Mouse (Mus musculus) myocyte (in vitro differentiated cells): Measurements from ENCODE around the gene Ssbp3. TPM values are rescaled to one million over a fixed set of nuclear protein-coding genes. Genes with fewer than 3 reads are reported as not detected.

Source experiments
- H3K27me3 ChIP-seq: one replicate; pipeline ENCODE4 v1.6.1; 2011; ENCODE audit not compliant: control insufficient read depth, insufficient read depth, insufficient read length
- H3K36me3 ChIP-seq: one replicate; pipeline ENCODE4 v1.6.1; 2011; ENCODE audit not compliant: control insufficient read depth, insufficient read depth
- H3K4me2 ChIP-seq: one replicate; pipeline ENCODE4 v1.6.1; 2011; ENCODE audit warnings: low read depth, control low read depth
- H3K4me3 ChIP-seq: one replicate; pipeline ENCODE4 v1.5.1; 2011; ENCODE audit warnings: mild to moderate bottlenecking, control low read depth, moderate library complexity
- H3K79me2 ChIP-seq: one replicate; pipeline ENCODE4 v1.6.1; 2011; ENCODE audit not compliant: control insufficient read depth, insufficient read depth
- H3ac ChIP-seq: one replicate; pipeline ENCODE4 v1.6.1; 2011; ENCODE audit not compliant: control insufficient read depth, insufficient read length
- CEBPB ChIP-seq: IDR thresholded peaks from 2 replicates; pipeline ENCODE4 v1.6.1; 2011; ENCODE audit warnings: mild to moderate bottlenecking, moderate library complexity; ENCODE audit not compliant: poor library complexity, insufficient read depth, severe bottlenecking
- E2F4 ChIP-seq: IDR thresholded peaks from one replicate; pipeline ENCODE4 v1.6.1; 2011; ENCODE audit warnings: mild to moderate bottlenecking, control low read depth, moderate library complexity; ENCODE audit not compliant: insufficient read depth
- MAX ChIP-seq: IDR thresholded peaks from one replicate; pipeline ENCODE4 v1.6.1; 2011; ENCODE audit warnings: low read depth, mild to moderate bottlenecking, control low read depth
- MYOD1 ChIP-seq, 3 experiments: IDR thresholded peaks; one replicate each; pipeline ENCODE4 v1.6.1; 2011; ENCODE audit warnings: control low read depth in 2 of 3, low read depth in 2 of 3, mild to moderate bottlenecking in 2 of 3, moderate library complexity in 1 of 3; ENCODE audit not compliant: insufficient read length in 2 of 3, control insufficient read depth in 1 of 3
- MYOG ChIP-seq, 3 experiments: IDR thresholded peaks; one replicate each; pipeline ENCODE4 v1.6.1; 2011; ENCODE audit warnings: control low read depth in 2 of 3, low read depth in 2 of 3, mild to moderate bottlenecking in 2 of 3; ENCODE audit not compliant: insufficient read length in 2 of 3, control insufficient read depth in 1 of 3, insufficient read depth in 1 of 3
- POLR2A ChIP-seq: IDR thresholded peaks from one replicate; pipeline ENCODE4 v1.6.1; 2011; ENCODE audit warnings: low read depth, mild to moderate bottlenecking, control low read depth, moderate library complexity; ENCODE audit not compliant: insufficient read length
- POLR2AphosphoS2 ChIP-seq: IDR thresholded peaks from one replicate; pipeline ENCODE4 v1.6.1; 2011; ENCODE audit warnings: low read depth, control low read depth; ENCODE audit not compliant: insufficient read length
- REST ChIP-seq: IDR thresholded peaks from one replicate; pipeline ENCODE4 v1.6.1; 2011; ENCODE audit warnings: mild to moderate bottlenecking, control low read depth, moderate library complexity; ENCODE audit not compliant: insufficient read depth, insufficient read length
- SRF ChIP-seq: IDR thresholded peaks from one replicate; pipeline ENCODE4 v1.6.1; 2011; ENCODE audit warnings: low read depth; ENCODE audit not compliant: control insufficient read depth, insufficient read length
- TCF12 ChIP-seq: IDR thresholded peaks from one replicate; pipeline ENCODE4 v1.6.1; 2011; ENCODE audit warnings: mild to moderate bottlenecking, control low read depth; ENCODE audit not compliant: poor library complexity, insufficient read depth, severe bottlenecking
- TCF3 ChIP-seq: IDR thresholded peaks from one replicate; pipeline ENCODE4 v1.6.1; 2011; ENCODE audit warnings: low read depth, control low read depth; ENCODE audit not compliant: insufficient read length
- USF1 ChIP-seq: IDR thresholded peaks from one replicate; pipeline ENCODE4 v1.6.1; 2011; ENCODE audit warnings: low read depth, mild to moderate bottlenecking, control low read depth, moderate library complexity
- polyA plus RNA-seq: library from polyadenylated mRNA; unstranded; fragments of >200 nt; fragmentation: generic; extraction: Trizol; gene quantifications from one replicate; pipeline ENCODE4 v1.2.1, GENCODE M21; 2012; ENCODE audit warnings: missing spikeins

Ssbp3 gene
- polyA plus RNA-seq, 1 experiment, result 59.4 TPM

GRCm38 (mm10) chr4:106922919-106923318 is 12.4 kb downstream of the Ssbp3 start:
- Histone ChIP-seq H3K79me2 (peaks cover 43% of the 10 kb centered on the region), H3ac (no peak overlapping the region), H3K36me3 (peaks cover 27% of the 10 kb centered on the region), H3K27me3 (no peaks in the 10 kb centered on the region), H3K4me2 (no peak overlapping the region), H3K4me3 (no peak overlapping the region)
- TF ChIP-seq TCF12 (no peak), MYOG (IDR thresholded peaks at IDR 0.05; ENCODE audit: control insufficient read depth in 1 of 3, insufficient read depth in 1 of 3, insufficient read length in 2 of 3, low read depth in 2 of 3) (no peak), CEBPB (no peak), SRF (no peak), POLR2A (no peak), MYOD1 (IDR thresholded peaks at IDR 0.05; ENCODE audit: control insufficient read depth in 1 of 3, insufficient read length in 2 of 3, low read depth in 2 of 3) (no peak), MAX (no peak), REST (no peak), E2F4 (no peak), POLR2AphosphoS2 (no peak), USF1 (no peak), TCF3 (no peak)

GRCm38 (mm10) chr4:106924175-106924574 is 13.7 kb downstream of the Ssbp3 start:
- Histone ChIP-seq H3K4me3 (no peak overlapping the region), H3K36me3 (peaks cover 25% of the 10 kb centered on the region)

GRCm38 (mm10) chr4:106924888-106925287 is 14.4 kb downstream of the Ssbp3 start:
- Histone ChIP-seq H3K79me2 (peaks cover 51% of the 10 kb centered on the region), H3K27me3 (no peaks in the 10 kb centered on the region), H3K4me3 (no peak overlapping the region), H3ac (no peak overlapping the region), H3K36me3 (peaks cover 25% of the 10 kb centered on the region), H3K4me2 (no peak overlapping the region)
- TF ChIP-seq USF1, result no peak
- no peak for TF ChIP-seq CEBPB
- no peak for TF ChIP-seq MYOG (IDR thresholded peaks at IDR 0.05; ENCODE audit: control insufficient read depth in 1 of 3, insufficient read depth in 1 of 3, insufficient read length in 2 of 3, low read depth in 2 of 3)
- no peak for TF ChIP-seq POLR2AphosphoS2
- TF ChIP-seq TCF12, result no peak
- no peak for TF ChIP-seq MYOD1 (IDR thresholded peaks at IDR 0.05; ENCODE audit: control insufficient read depth in 1 of 3, insufficient read length in 2 of 3, low read depth in 2 of 3)
- no peak for TF ChIP-seq E2F4
- TF ChIP-seq TCF3, result no peak

More at GRCm38 (mm10) chr4:106924175-106924574, 13.7 kb downstream of the Ssbp3 start:
- Histone ChIP-seq H3ac (no peak overlapping the region), H3K79me2 (peaks cover 50% of the 10 kb centered on the region), H3K4me2 (no peak overlapping the region), H3K27me3 (no peaks in the 10 kb centered on the region)
- TF ChIP-seq TCF3 (no peak), POLR2AphosphoS2 (no peak), POLR2A (no peak), E2F4 (no peak), TCF12 (no peak), REST (no peak), MAX (no peak)

GRCm38 (mm10) chr4:106926401-106926800 is 15.9 kb downstream of the Ssbp3 start:
- H3ac ChIP-seq, result no peak overlapping the region
- H3K36me3 ChIP-seq, result peaks cover 13% of the 10 kb centered on the region
- H3K79me2 ChIP-seq, result peaks cover 58% of the 10 kb centered on the region
- no peak overlapping the region for H3K4me2 ChIP-seq
- TF ChIP-seq E2F4 (no peak), MYOD1 (IDR thresholded peaks at IDR 0.05; ENCODE audit: control insufficient read depth in 1 of 3, insufficient read length in 2 of 3, low read depth in 2 of 3) (peak in 2 of 3 experiments; percentile 5 to 62), SRF (no peak), REST (no peak), MAX (no peak), MYOG (IDR thresholded peaks at IDR 0.05; ENCODE audit: control insufficient read depth in 1 of 3, insufficient read depth in 1 of 3, insufficient read length in 2 of 3, low read depth in 2 of 3) (peak in 2 of 3 experiments; percentile 42 to 79)
- no peak overlapping the region for H3K4me3 ChIP-seq
- H3K27me3 ChIP-seq, result no peaks in the 10 kb centered on the region

GRCm38 (mm10) chr4:106927034-106927433 is 16.5 kb downstream of the Ssbp3 start:
- no peak overlapping the region for H3K4me3 ChIP-seq
- TF ChIP-seq MYOD1 (IDR thresholded peaks at IDR 0.05; ENCODE audit: control insufficient read depth in 1 of 3, insufficient read length in 2 of 3, low read depth in 2 of 3) (no peak), CEBPB (no peak), POLR2AphosphoS2 (no peak), REST (no peak), SRF (no peak), E2F4 (no peak), USF1 (no peak), TCF12 (no peak), MYOG (IDR thresholded peaks at IDR 0.05; ENCODE audit: control insufficient read depth in 1 of 3, insufficient read depth in 1 of 3, insufficient read length in 2 of 3, low read depth in 2 of 3) (no peak), MAX (no peak), TCF3 (no peak)
- peaks cover 63% of the 10 kb centered on the region for H3K79me2 ChIP-seq
- peaks cover 12% of the 10 kb centered on the region for H3K36me3 ChIP-seq
- no peak overlapping the region for H3ac ChIP-seq
- no peaks in the 10 kb centered on the region for H3K27me3 ChIP-seq
- H3K4me2 ChIP-seq, result no peak overlapping the region
